Mouse (Mus musculus): ENCODE measurements at regions not wholly inside any gene's neighbourhood (a gene's known extent, or its start where the extent isn't known, plus 50 kb on each side); places are given as distances from the start of the nearest gene placed in this dataset.

- no peak for TF ChIP-seq POU5F1 (IDR thresholded peaks at IDR 0.05; ENCODE audit: borderline replicate concordance, low read length)
- peak; percentile 95 for TF ChIP-seq CTCF (conservative IDR thresholded peaks at IDR 0.05; ENCODE audit: low read length)
- TF ChIP-seq NANOG (IDR thresholded peaks at IDR 0.05; ENCODE audit: borderline replicate concordance, low read length), result no peak
These were observed 406.9 kb downstream of the Ptpru start for GRCm38 (mm10) chr4:131431188-131431587.

All from E14TG2a.4 (cell line).